Mouse (Mus musculus) myocyte (in vitro differentiated cells): ENCODE measurements at regions not wholly inside any gene's neighbourhood (a gene's known extent, or its start where the extent isn't known, plus 50 kb on each side); places are given as distances from the start of the nearest gene placed in this dataset.
"Not testable (repeated sequence)": the region's sequence is repeated elsewhere in the genome, so short reads cannot be mapped to it uniquely, and the experiment has no call there.

ENCODE experiments used
- CEBPB ChIP-seq: IDR thresholded peaks from 2 replicates; pipeline ENCODE4 v1.6.1; 2011; ENCODE audit warnings: mild to moderate bottlenecking, moderate library complexity; ENCODE audit not compliant: poor library complexity, insufficient read depth, severe bottlenecking
- E2F4 ChIP-seq: IDR thresholded peaks from one replicate; pipeline ENCODE4 v1.6.1; 2011; ENCODE audit warnings: mild to moderate bottlenecking, control low read depth, moderate library complexity; ENCODE audit not compliant: insufficient read depth
- MAX ChIP-seq: IDR thresholded peaks from one replicate; pipeline ENCODE4 v1.6.1; 2011; ENCODE audit warnings: low read depth, mild to moderate bottlenecking, control low read depth
- MYOD1 ChIP-seq, 3 experiments: IDR thresholded peaks; one replicate each; pipeline ENCODE4 v1.6.1; 2011; ENCODE audit warnings: control low read depth in 2 of 3, low read depth in 2 of 3, mild to moderate bottlenecking in 2 of 3, moderate library complexity in 1 of 3; ENCODE audit not compliant: insufficient read length in 2 of 3, control insufficient read depth in 1 of 3
- MYOG ChIP-seq, 3 experiments: IDR thresholded peaks; one replicate each; pipeline ENCODE4 v1.6.1; 2011; ENCODE audit warnings: control low read depth in 2 of 3, low read depth in 2 of 3, mild to moderate bottlenecking in 2 of 3; ENCODE audit not compliant: insufficient read length in 2 of 3, control insufficient read depth in 1 of 3, insufficient read depth in 1 of 3
- POLR2A ChIP-seq: IDR thresholded peaks from one replicate; pipeline ENCODE4 v1.6.1; 2011; ENCODE audit warnings: low read depth, mild to moderate bottlenecking, control low read depth, moderate library complexity; ENCODE audit not compliant: insufficient read length
- POLR2AphosphoS2 ChIP-seq: IDR thresholded peaks from one replicate; pipeline ENCODE4 v1.6.1; 2011; ENCODE audit warnings: low read depth, control low read depth; ENCODE audit not compliant: insufficient read length
- REST ChIP-seq: IDR thresholded peaks from one replicate; pipeline ENCODE4 v1.6.1; 2011; ENCODE audit warnings: mild to moderate bottlenecking, control low read depth, moderate library complexity; ENCODE audit not compliant: insufficient read depth, insufficient read length
- SRF ChIP-seq: IDR thresholded peaks from one replicate; pipeline ENCODE4 v1.6.1; 2011; ENCODE audit warnings: low read depth; ENCODE audit not compliant: control insufficient read depth, insufficient read length
- TCF12 ChIP-seq: IDR thresholded peaks from one replicate; pipeline ENCODE4 v1.6.1; 2011; ENCODE audit warnings: mild to moderate bottlenecking, control low read depth; ENCODE audit not compliant: poor library complexity, insufficient read depth, severe bottlenecking
- TCF3 ChIP-seq: IDR thresholded peaks from one replicate; pipeline ENCODE4 v1.6.1; 2011; ENCODE audit warnings: low read depth, control low read depth; ENCODE audit not compliant: insufficient read length
- USF1 ChIP-seq: IDR thresholded peaks from one replicate; pipeline ENCODE4 v1.6.1; 2011; ENCODE audit warnings: low read depth, mild to moderate bottlenecking, control low read depth, moderate library complexity

- TF ChIP-seq MYOD1 (IDR thresholded peaks at IDR 0.05; ENCODE audit: control insufficient read depth in 1 of 3, insufficient read length in 2 of 3, low read depth in 2 of 3); POLR2A; USF1; SRF; CEBPB; E2F4; MYOG (IDR thresholded peaks at IDR 0.05; ENCODE audit: control insufficient read depth in 1 of 3, insufficient read depth in 1 of 3, insufficient read length in 2 of 3, low read depth in 2 of 3); POLR2AphosphoS2; TCF12; MAX; TCF3; REST: not testable (repeated sequence)
Observed at GRCm38 (mm10) chr13:12702111-12702803, 97.6 kb downstream of the Prl2c3 start.
